Mouse (Mus musculus): ENCODE data around the gene Spred2. TPM values are rescaled to one million over a fixed set of nuclear protein-coding genes. Genes with fewer than 3 reads are reported as not detected.

The Spred2 gene
- polyA plus RNA-seq, 1 experiment from 2014 or later = 8.4 TPM

- Histone ChIP-seq H3K4me2 (ENCODE audit: low read length) (no peak overlapping the region), H3K4me3 (replicated peaks; ENCODE audit: low read length) (no peak overlapping the region), H3K27ac (ENCODE audit: low read length) (no peak overlapping the region), H3K9me3 (ENCODE audit: control insufficient read depth, low read length) (0 out of 2 replicates have a peak, but pooled peaks cover 2% of the 10 kb centered on the region), H3K4me1 (replicated peaks; ENCODE audit: control insufficient read depth, insufficient read depth, low read length) (peaks cover 3% of the 10 kb centered on the region; the same call in 1 of the 2 replicates), H3K27me3 (replicated peaks; ENCODE audit: control insufficient read depth, insufficient read depth, low read length) (no peaks in the 10 kb centered on the region), H3K9ac (replicated peaks; ENCODE audit: low read depth, low read length) (no peak overlapping the region), H3K36me3 (ENCODE audit: control insufficient read depth, insufficient read depth) (no peaks in the 10 kb centered on the region)
- WGBS = 74% methylated on average over 6 of the region's 6 CpGs
- ATAC-seq = no peak
Observed at GRCm38 (mm10) chr11:20033541-20034160, 109.5 kb downstream of the Spred2 start.

GRCm38 (mm10) chr11:20034337-20034947 is 110.3 kb downstream of the Spred2 start:
- no peak overlapping the region for H3K27ac ChIP-seq (ENCODE audit: low read length)
- H3K4me1 ChIP-seq (replicated peaks; ENCODE audit: control insufficient read depth, insufficient read depth, low read length) = peaks cover 8% of the 10 kb centered on the region
- H3K36me3 ChIP-seq (ENCODE audit: control insufficient read depth, insufficient read depth) = no peaks in the 10 kb centered on the region
- 0 out of 2 replicates have a peak, but pooled peaks cover 2% of the 10 kb centered on the region for H3K9me3 ChIP-seq (ENCODE audit: control insufficient read depth, low read length)
- ATAC-seq = no peak
- 68% methylated on average over 14 of the region's 14 CpGs for WGBS
- H3K9ac ChIP-seq (replicated peaks; ENCODE audit: low read depth, low read length) = no peak overlapping the region
- no peaks in the 10 kb centered on the region for H3K27me3 ChIP-seq (replicated peaks; ENCODE audit: control insufficient read depth, insufficient read depth, low read length)
- H3K4me3 ChIP-seq (replicated peaks; ENCODE audit: low read length) = no peak overlapping the region
- no peak overlapping the region for H3K4me2 ChIP-seq (ENCODE audit: low read length)

DNA sequence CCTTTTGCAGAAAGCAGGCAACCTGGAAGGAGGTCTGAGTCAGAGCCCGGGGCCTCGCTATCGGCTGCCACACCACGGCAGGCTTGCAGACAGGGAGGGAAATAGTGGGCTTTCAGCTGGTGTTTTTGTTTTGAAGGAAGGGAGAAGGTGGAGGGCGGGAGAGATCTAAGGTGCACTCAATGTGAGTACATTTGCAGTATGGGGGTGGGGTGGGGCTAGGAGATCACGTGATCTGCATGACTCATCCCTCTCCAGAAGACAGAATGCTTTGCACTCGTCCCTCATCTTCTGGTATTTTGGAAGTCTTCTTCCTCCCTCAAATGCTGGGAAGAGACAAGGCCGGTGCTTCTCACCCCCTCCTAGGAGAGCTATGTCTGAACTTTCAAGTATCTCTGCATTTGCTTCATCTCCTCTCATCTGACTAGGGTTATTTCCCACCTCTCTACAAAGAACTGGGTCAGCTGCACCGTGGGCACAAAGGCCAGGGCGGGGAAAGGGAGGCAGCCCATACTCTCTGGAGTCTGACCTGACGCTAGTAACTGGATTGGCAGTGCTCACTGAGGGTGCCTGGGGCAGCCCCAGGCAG is 111.3 kb downstream of the Spred2 start:
- Histone ChIP-seq H3K4me3 (replicated peaks; ENCODE audit: low read length) (no peak overlapping the region), H3K4me2 (ENCODE audit: low read length) (no peak overlapping the region), H3K27me3 (replicated peaks; ENCODE audit: control insufficient read depth, insufficient read depth, low read length) (no peaks in the 10 kb centered on the region), H3K36me3 (ENCODE audit: control insufficient read depth, insufficient read depth) (no peaks in the 10 kb centered on the region), H3K27ac (ENCODE audit: low read length) (no peak overlapping the region), H3K9me3 (ENCODE audit: control insufficient read depth, low read length) (0 out of 2 replicates have a peak, but pooled peaks cover 2% of the 10 kb centered on the region), H3K4me1 (replicated peaks; ENCODE audit: control insufficient read depth, insufficient read depth, low read length) (peaks cover 8% of the 10 kb centered on the region), H3K9ac (replicated peaks; ENCODE audit: low read depth, low read length) (no peak overlapping the region)
- 56% methylated on average over 11 of the region's 11 CpGs for WGBS
- no peak for ATAC-seq

DNA sequence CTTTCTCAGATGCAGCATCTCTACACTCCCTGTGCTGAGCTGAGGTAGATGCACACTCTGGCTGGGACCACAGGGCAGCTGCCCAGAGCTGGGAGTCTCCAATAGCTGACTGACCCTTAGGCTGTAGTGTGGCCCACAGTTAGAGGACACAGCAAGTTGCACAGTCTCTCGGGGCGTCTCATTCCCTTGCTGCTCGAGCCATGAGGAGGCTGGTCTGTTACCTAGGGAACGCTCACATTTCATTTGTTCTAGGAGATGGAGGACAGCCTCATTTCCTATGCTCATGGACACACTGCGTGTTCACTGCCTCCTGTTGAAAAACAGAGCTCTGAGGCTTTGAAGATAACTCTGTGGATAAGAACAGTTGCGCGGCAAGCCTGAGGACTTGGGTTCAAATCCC is 111.8 kb downstream of the Spred2 start:
- ATAC-seq = no peak
- WGBS = 72% methylated on average over 7 of the region's 7 CpGs
- H3K36me3 ChIP-seq (ENCODE audit: control insufficient read depth, insufficient read depth) = no peaks in the 10 kb centered on the region
- no peak overlapping the region for H3K4me2 ChIP-seq (ENCODE audit: low read length)
- H3K9ac ChIP-seq (replicated peaks; ENCODE audit: low read depth, low read length) = no peak overlapping the region
- no peak overlapping the region for H3K27ac ChIP-seq (ENCODE audit: low read length)
- no peak overlapping the region for H3K4me3 ChIP-seq (replicated peaks; ENCODE audit: low read length)
- H3K4me1 ChIP-seq (replicated peaks; ENCODE audit: control insufficient read depth, insufficient read depth, low read length) = peaks cover 8% of the 10 kb centered on the region
- H3K9me3 ChIP-seq (ENCODE audit: control insufficient read depth, low read length) = 0 out of 2 replicates have a peak, but pooled peaks cover 2% of the 10 kb centered on the region
- H3K27me3 ChIP-seq (replicated peaks; ENCODE audit: control insufficient read depth, insufficient read depth, low read length) = no peaks in the 10 kb centered on the region

DNA sequence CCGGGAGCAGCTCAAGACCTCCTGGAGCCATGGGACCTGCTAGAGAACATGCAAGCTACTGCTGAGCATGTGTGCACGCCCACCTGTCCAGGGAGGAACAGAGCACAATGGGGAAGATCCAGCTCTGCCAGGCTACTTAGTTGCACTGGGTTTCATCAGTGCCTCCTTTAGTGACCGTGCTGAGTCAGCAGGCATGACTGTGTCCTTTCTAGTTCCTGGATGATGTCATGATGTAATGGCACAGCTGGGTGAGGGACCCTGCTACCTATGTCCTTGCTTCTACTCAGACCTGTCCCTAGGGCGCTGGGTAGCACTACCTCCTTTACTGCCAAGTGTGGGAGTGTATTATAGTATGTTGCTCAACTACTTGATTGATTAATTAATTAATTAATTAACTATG is 113.6 kb downstream of the Spred2 start:
- Histone ChIP-seq H3K4me2 (ENCODE audit: low read length) (no peak overlapping the region), H3K4me1 (replicated peaks; ENCODE audit: control insufficient read depth, insufficient read depth, low read length) (peaks cover 8% of the 10 kb centered on the region), H3K27ac (ENCODE audit: low read length) (no peak overlapping the region), H3K27me3 (replicated peaks; ENCODE audit: control insufficient read depth, insufficient read depth, low read length) (no peaks in the 10 kb centered on the region), H3K4me3 (replicated peaks; ENCODE audit: low read length) (no peak overlapping the region), H3K9ac (replicated peaks; ENCODE audit: low read depth, low read length) (no peak overlapping the region), H3K9me3 (ENCODE audit: control insufficient read depth, low read length) (no peaks in the 10 kb centered on the region), H3K36me3 (ENCODE audit: control insufficient read depth, insufficient read depth) (no peaks in the 10 kb centered on the region)
- 79% methylated on average over 4 of the region's 4 CpGs for WGBS
- ATAC-seq = no peak; the same call in 1 of the 2 replicates

GRCm38 (mm10) chr11:20038723-20039122 is 114.5 kb downstream of the Spred2 start:
- Histone ChIP-seq H3K4me3 (replicated peaks; ENCODE audit: low read length) (0 out of 2 replicates have a peak overlapping the region, but pooled peaks have one; percentile 18), H3K4me1 (replicated peaks; ENCODE audit: control insufficient read depth, insufficient read depth, low read length) (peaks cover 8% of the 10 kb centered on the region), H3K4me2 (ENCODE audit: low read length) (peak overlapping the region; percentile 45), H3K27ac (ENCODE audit: low read length) (no peak overlapping the region), H3K9me3 (ENCODE audit: control insufficient read depth, low read length) (no peaks in the 10 kb centered on the region), H3K9ac (replicated peaks; ENCODE audit: low read depth, low read length) (peak overlapping the region; percentile 34; the same call in 1 of the 2 replicates), H3K36me3 (ENCODE audit: control insufficient read depth, insufficient read depth) (no peaks in the 10 kb centered on the region), H3K27me3 (replicated peaks; ENCODE audit: control insufficient read depth, insufficient read depth, low read length) (no peaks in the 10 kb centered on the region)
- WGBS = 17% methylated on average over 8 of the region's 8 CpGs
- ATAC-seq = peak; percentile 77

DNA sequence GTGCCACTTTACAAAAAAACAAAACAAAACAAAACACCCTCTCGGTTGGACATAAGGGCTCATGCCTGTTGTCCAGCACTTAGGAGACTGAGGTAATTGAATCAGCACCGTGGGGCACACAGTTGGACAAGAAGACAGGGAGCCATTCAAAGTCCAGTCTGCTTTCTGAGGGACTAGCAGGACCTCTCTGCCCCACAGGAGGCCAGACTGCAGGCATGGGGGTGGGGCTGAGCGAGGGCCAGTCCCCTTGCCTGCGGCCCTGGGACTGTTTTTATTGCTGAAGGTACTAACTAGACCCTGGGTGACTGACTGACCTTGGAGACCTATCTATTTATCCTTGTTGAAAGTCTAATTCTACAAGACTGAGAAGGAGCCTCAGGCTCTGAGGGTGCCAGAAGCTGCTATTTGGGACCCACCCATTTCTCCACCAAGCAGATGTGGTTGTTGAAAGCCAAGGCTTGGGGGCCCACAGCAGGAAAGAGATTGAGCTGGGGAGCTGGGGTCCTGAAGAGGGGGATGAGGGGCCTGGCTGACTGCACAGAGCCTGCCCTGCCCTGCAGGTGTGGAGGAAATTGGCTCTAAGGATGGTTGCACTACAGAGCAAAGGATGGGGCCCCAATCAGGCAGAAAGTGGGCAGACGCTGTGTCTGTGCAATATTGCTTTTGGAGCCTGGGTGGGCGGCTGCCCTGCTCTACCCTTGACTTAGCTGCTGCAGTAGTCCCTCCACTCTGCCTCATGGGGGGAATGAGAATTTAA is 117.2 kb downstream of the Spred2 start:
- no peaks in the 10 kb centered on the region for H3K9me3 ChIP-seq (ENCODE audit: control insufficient read depth, low read length)
- no peaks in the 10 kb centered on the region for H3K27me3 ChIP-seq (replicated peaks; ENCODE audit: control insufficient read depth, insufficient read depth, low read length)
- no peak overlapping the region for H3K27ac ChIP-seq (ENCODE audit: low read length)
- no peak overlapping the region for H3K4me2 ChIP-seq (ENCODE audit: low read length)
- no peak for ATAC-seq
- no peak overlapping the region for H3K4me3 ChIP-seq (replicated peaks; ENCODE audit: low read length)
- H3K36me3 ChIP-seq (ENCODE audit: control insufficient read depth, insufficient read depth) = no peaks in the 10 kb centered on the region
- H3K9ac ChIP-seq (replicated peaks; ENCODE audit: low read depth, low read length) = no peak overlapping the region
- peaks cover 8% of the 10 kb centered on the region for H3K4me1 ChIP-seq (replicated peaks; ENCODE audit: control insufficient read depth, insufficient read depth, low read length)
- 25% methylated on average over 6 of the region's 6 CpGs for WGBS

- no peak overlapping the region for H3K4me2 ChIP-seq (ENCODE audit: low read length)
- no peak overlapping the region for H3K27ac ChIP-seq (ENCODE audit: low read length)
- WGBS = 68% methylated on average over 4 of the region's 4 CpGs
- no peak for ATAC-seq
- no peak overlapping the region for H3K9ac ChIP-seq (replicated peaks; ENCODE audit: low read depth, low read length)
- no peaks in the 10 kb centered on the region for H3K9me3 ChIP-seq (ENCODE audit: control insufficient read depth, low read length)
- no peaks in the 10 kb centered on the region for H3K27me3 ChIP-seq (replicated peaks; ENCODE audit: control insufficient read depth, insufficient read depth, low read length)
- no peak overlapping the region for H3K4me3 ChIP-seq (replicated peaks; ENCODE audit: low read length)
- no peaks in the 10 kb centered on the region for H3K36me3 ChIP-seq (ENCODE audit: control insufficient read depth, insufficient read depth)
- H3K4me1 ChIP-seq (replicated peaks; ENCODE audit: control insufficient read depth, insufficient read depth, low read length) = peaks cover 8% of the 10 kb centered on the region
Observed at GRCm38 (mm10) chr11:20042106-20042505, 117.9 kb downstream of the Spred2 start.

GRCm38 (mm10) chr11:20043256-20043655 is 119.1 kb downstream of the Spred2 start:
- no peak for ATAC-seq

More at GRCm38 (mm10) chr11:20043256-20043655, 119.1 kb downstream of the Spred2 start:
- H3K9ac ChIP-seq (replicated peaks; ENCODE audit: low read depth, low read length) = no peak overlapping the region
- no peaks in the 10 kb centered on the region for H3K9me3 ChIP-seq (ENCODE audit: control insufficient read depth, low read length)
- no peaks in the 10 kb centered on the region for H3K36me3 ChIP-seq (ENCODE audit: control insufficient read depth, insufficient read depth)
- no peak overlapping the region for H3K4me3 ChIP-seq (replicated peaks; ENCODE audit: low read length)
- H3K27ac ChIP-seq (ENCODE audit: low read length) = no peak overlapping the region
- no peaks in the 10 kb centered on the region for H3K27me3 ChIP-seq (replicated peaks; ENCODE audit: control insufficient read depth, insufficient read depth, low read length)
- 71% methylated on average over 4 of the region's 4 CpGs for WGBS
- peaks cover 8% of the 10 kb centered on the region for H3K4me1 ChIP-seq (replicated peaks; ENCODE audit: control insufficient read depth, insufficient read depth, low read length)
- no peak overlapping the region for H3K4me2 ChIP-seq (ENCODE audit: low read length)

All from forebrain, embryonic 16.5 days (tissue).